In genomic region chr6:91750976-91751375, GRCm38 (mm10) we compare ENCODE assay signal across 10 mouse cellular contexts.
DNase-seq lines count a peak whose midpoint lies in the region; ATAC-seq and TF ChIP-seq lines count a peak whose summit lies in the region.
"Had no signal": no experiment of that assay in that cellular context is flagged by ENCODE, and none has a peak within 500 bp of the region (broad histone marks: within the 10 kb centered on the region; RNA-seq: fewer than 3 reads in every experiment).

No protein-coding gene starts in this region.

- no peak overlapping the region for H3K27ac ChIP-seq in kidney, embryonic 16.5 days (ENCODE audit: low read length)
- H3K27ac ChIP-seq: heart, embryonic 13.5 days had no signal

- peaks cover 8% of the 10 kb centered on the region for H3K4me1 ChIP-seq in kidney, embryonic 16.5 days (ENCODE audit: insufficient read depth, low read length)
- peaks cover 47% of the 10 kb centered on the region for H3K4me1 ChIP-seq in E14TG2a.4 (replicated peaks; ENCODE audit: low read depth, low read length)

- no peak for ATAC-seq in kidney, embryonic 16.5 days (ENCODE audit: low FRiP score, low TSS enrichment)
- ATAC-seq in erythroblast, adult 5-6 weeks (replicated peaks; ENCODE audit: low FRiP score, poor library complexity, severe bottlenecking), result no peak

- no peaks in the 10 kb centered on the region; the same call in 1 of the 2 replicates for H3K9me3 ChIP-seq in kidney, embryonic 16.5 days (ENCODE audit: low read length)
- no peaks in the 10 kb centered on the region for H3K9me3 ChIP-seq in E14TG2a.4 (ENCODE audit: low read length)
- H3K9me3 ChIP-seq: heart, embryonic 13.5 days had no signal

- 69% methylated on average over 3 of the region's 3 CpGs for WGBS in kidney, embryonic 16.5 days

- H3K4me2 ChIP-seq in kidney, embryonic 16.5 days (replicated peaks; ENCODE audit: low read depth, low read length), result no peak overlapping the region
- H3K4me2 ChIP-seq: heart, embryonic 13.5 days had no signal

- H3K36me3 ChIP-seq in kidney, embryonic 16.5 days (ENCODE audit: insufficient read depth, low read length), result peaks cover 61% of the 10 kb centered on the region
- peaks cover 99% of the 10 kb centered on the region for H3K36me3 ChIP-seq in E14TG2a.4 (ENCODE audit: insufficient read depth, low read length)

- peak; percentile 25 to 71 for DNase-seq in adrenal gland, adult (ENCODE audit: inconsistent age in 2 of 2, low spot score in 1 of 2)
- no peak for DNase-seq in adrenal gland, adult 18-20 months (ENCODE audit: low spot score in 2 of 2)
- peak; percentile 59 for DNase-seq in kidney, adult 18-20 months
- peak; percentile 46 to 59 for DNase-seq in kidney, postnatal 25 days
- DNase-seq in spleen, adult 18-20 months, result no peak
- DNase-seq: cerebellum, adult 11 months had no signal

- TF ChIP-seq CTCF in E14TG2a.4 (conservative IDR thresholded peaks at IDR 0.05; ENCODE audit: low read length), result peak; percentile 45

- no peak overlapping the region for H3K4me3 ChIP-seq in kidney, embryonic 16.5 days (ENCODE audit: low read length)
- no peak overlapping the region for H3K4me3 ChIP-seq in E14TG2a.4 (replicated peaks; ENCODE audit: low read length)
- H3K4me3 ChIP-seq: heart, embryonic 13.5 days had no signal

- no peak overlapping the region for H3K9ac ChIP-seq in kidney, embryonic 16.5 days (replicated peaks; ENCODE audit: low read length)
- H3K9ac ChIP-seq: heart, embryonic 13.5 days had no signal

- no peaks in the 10 kb centered on the region for H3K27me3 ChIP-seq in kidney, embryonic 16.5 days (ENCODE audit: insufficient read depth, low read length)
- H3K27me3 ChIP-seq in E14TG2a.4 (ENCODE audit: insufficient read depth, low read length), result no peaks in the 10 kb centered on the region
- H3K27me3 ChIP-seq: heart, embryonic 13.5 days had no signal

Comparison
In these comparisons a context has a peak if more than half of its experiments do, and no peak if none do; other contexts are left out.
1. DNase-seq: peak in adrenal gland, adult (2 of 2), kidney, adult 18-20 months (single experiment) and kidney, postnatal 25 days (2 of 2); none in adrenal gland, adult 18-20 months (0 of 2) and spleen, adult 18-20 months (0 of 2).